Mouse (Mus musculus): ENCODE results near the gene Zfp60.
"Not testable (repeated sequence)": the region's sequence is repeated elsewhere in the genome, so short reads cannot be mapped to it uniquely, and the experiment has no call there.

Gene Zfp60

DNA sequence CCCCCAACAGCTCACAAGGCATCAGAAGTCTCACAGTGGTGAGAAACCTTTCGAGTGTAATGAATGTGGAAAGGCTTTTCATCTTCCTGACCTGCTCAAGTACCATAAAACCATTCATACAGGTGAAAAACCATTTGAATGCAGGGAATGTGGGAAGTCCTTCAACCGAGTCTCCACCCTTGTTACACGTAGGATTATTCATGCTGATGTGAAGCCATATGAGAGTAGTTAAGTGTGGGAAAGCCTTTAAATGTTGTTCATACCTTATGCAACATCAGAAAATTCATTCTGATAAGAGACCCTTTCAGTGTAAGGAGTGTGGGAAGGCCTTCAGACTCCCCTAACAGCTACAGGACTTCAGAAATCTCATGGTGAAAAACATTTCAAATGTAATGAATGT is 62.7 kb downstream of the Zfp60 start:
- not testable (repeated sequence) for DNase-seq (ENCODE audit: low spot score)

DNA sequence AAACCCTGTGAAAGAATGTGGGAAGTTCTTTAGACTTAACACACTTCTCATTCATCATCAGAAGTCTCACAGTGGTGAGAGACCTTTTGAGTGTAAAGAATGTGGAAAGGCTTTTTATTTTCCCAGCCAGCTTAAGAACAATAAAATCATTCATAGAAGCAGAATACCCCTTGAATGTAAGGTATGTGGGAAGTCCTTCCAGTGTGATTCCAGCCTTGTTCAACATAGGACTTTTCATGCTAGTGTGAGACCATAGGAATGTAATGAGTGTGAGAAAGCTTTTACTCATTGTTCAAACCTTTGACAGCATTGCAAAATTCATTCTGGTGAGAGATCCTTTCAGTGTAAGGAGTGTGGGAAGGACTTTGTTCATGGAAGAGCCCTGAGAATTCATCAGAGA is 63.4 kb downstream of the Zfp60 start:
- no peak for DNase-seq (ENCODE audit: low spot score)

DNA sequence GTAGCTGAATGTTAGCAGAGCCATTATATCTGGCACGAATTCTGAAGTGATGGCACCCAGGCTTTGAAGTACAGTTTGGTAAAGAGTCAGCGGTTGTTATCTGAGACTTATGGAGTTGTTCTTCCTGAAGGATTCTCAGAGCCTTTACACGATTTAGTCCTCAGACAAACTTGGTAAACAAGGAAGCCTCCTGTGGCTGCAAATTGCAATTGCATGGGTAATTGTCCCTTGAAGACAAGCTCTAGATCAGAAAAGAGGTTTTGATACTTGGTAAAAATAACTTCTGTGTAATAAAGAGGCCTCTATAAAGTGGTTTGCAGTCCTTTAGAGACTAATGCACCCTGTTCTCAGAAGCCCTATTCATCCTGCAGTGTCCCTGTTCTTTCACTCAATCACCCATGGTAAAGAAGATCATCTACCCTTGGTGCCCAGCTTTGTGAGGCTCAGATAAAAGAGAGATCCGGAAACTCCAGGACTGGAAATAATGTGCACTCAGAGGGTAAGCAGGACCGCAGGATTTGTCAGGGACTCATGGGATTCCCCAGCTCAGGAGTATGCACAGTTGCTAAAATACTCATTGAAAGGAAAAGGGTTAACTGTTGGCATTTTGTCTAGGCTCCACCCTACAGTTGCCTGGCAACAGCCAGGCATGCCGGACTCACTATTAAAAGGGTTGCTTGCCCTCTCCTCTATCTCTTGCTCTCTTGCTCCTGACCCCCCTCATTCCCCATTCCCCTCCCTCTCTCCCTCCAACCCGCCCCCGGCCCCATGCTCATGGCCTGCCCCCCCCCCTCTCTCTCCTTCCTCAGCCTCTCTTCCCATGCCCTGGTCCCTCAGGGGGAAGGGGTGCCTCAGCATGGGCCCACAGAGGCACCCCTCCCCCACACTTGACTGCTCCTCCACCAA is 67.0 kb downstream of the Zfp60 start:
- DNase-seq (ENCODE audit: low spot score) = no peak

DNA sequence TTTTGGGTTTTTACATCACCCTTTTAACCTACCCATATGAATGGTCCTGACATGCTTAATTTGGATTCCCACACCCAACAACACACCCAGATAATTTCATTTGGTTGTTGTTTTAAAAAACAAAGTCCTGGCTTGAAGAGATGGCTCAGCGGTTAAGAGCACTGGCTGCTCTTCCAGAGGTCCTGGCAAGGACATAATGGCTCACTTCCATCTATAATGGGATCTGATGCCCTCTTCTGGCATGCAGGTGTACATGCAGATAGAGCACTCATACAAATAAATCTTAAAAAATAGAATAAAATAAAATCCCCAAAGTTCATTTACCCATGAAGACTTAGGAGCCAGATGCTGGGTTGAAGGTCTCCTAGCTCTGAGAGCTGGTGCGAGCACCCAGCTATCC is 69.9 kb downstream of the Zfp60 start:
- DNase-seq (ENCODE audit: low spot score) = no peak

DNA sequence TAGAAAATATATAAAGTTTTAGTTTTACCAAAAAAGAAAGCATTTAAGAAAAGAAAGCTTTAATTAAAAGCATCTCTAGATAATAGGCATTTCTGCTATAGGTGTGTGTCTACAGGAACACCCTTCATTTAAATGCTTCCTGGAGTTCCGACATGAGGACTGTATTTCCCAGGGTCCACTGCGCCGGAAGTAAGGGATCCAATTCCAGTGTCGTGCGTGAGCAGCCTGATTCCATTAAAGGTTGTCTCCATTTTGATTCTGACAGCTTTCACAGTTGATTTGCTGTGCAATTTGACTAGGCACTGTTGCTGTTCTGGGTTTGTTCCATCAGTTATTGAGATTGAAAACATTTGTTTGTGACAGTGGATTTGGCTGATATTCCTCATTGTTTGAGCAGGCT is 71.8 kb downstream of the Zfp60 start:
- DNase-seq (ENCODE audit: low spot score) = no peak
